Mouse (Mus musculus): Measurements from ENCODE around the gene Ebf1.

GRCm38 (mm10) chr11:44893986-44894385 is 276.9 kb downstream of the Ebf1 start:
- TF ChIP-seq POLR2A (IDR thresholded peaks at IDR 0.05; ENCODE audit: low read depth, low read length), result no peak
- no peak for TF ChIP-seq CTCF (IDR thresholded peaks at IDR 0.05; ENCODE audit: extremely low read depth, insufficient read depth, insufficient read length, insufficient replicate concordance)
